Mouse (Mus musculus) ES-Bruce4 (cell line): ENCODE data around the gene Rab11a. TPM values are rescaled to one million over a fixed set of nuclear protein-coding genes. Genes with fewer than 3 reads are reported as not detected.

Experiments used
- H3K27ac ChIP-seq: 2 replicates; pipeline ENCODE4 v1.5.1; 2012; ENCODE audit warnings: low read length, inconsistent platforms; ENCODE audit not compliant: insufficient read depth
- H3K27me3 ChIP-seq: 2 replicates; pipeline ENCODE4 v1.6.1; 2012; ENCODE audit warnings: mild to moderate bottlenecking, low read length, inconsistent platforms; ENCODE audit not compliant: control insufficient read depth, poor library complexity, insufficient read depth, severe bottlenecking
- H3K36me3 ChIP-seq: 2 replicates; pipeline ENCODE4 v1.6.1; 2012; ENCODE audit warnings: inconsistent platforms, mild to moderate bottlenecking, low read length, moderate library complexity; ENCODE audit not compliant: control insufficient read depth, poor library complexity, insufficient read depth, severe bottlenecking
- H3K4me1 ChIP-seq: one replicate; pipeline ENCODE4 v1.8.1; 2011; ENCODE audit warnings: low read length; ENCODE audit not compliant: control insufficient read depth, insufficient read depth
- H3K4me3 ChIP-seq: 2 replicates; pipeline ENCODE4 v1.5.1; 2011; ENCODE audit warnings: low read depth, mild to moderate bottlenecking, low read length
- H3K9ac ChIP-seq: 2 replicates; pipeline ENCODE4 v1.6.1; 2012; ENCODE audit warnings: low read depth, mild to moderate bottlenecking, inconsistent platforms; ENCODE audit not compliant: poor library complexity, severe bottlenecking
- H3K9me3 ChIP-seq: replicated peaks from 2 replicates; pipeline ENCODE4 v1.6.1; 2012; ENCODE audit warnings: mild to moderate bottlenecking, low read length, inconsistent platforms; ENCODE audit not compliant: control insufficient read depth, poor library complexity, insufficient read depth, severe bottlenecking
- CTCF ChIP-seq: IDR thresholded peaks from one replicate; pipeline ENCODE4 v1.8.1; 2011; ENCODE audit warnings: low read depth, low read length
- EP300 ChIP-seq: IDR thresholded peaks from 2 replicates; pipeline ENCODE4 v1.6.1; 2011; ENCODE audit warnings: low read depth, low read length; ENCODE audit not compliant: insufficient read depth
- POLR2A ChIP-seq: IDR thresholded peaks from one replicate; pipeline ENCODE4 v1.8.1; 2011; ENCODE audit warnings: low read length; ENCODE audit not compliant: insufficient read depth
- polyA plus RNA-seq: library from polyadenylated mRNA; stranded (reverse); fragments of >200 nt; gene quantifications from 2 replicates; pipeline ENCODE4 v1.2.4, GENCODE M21; 2011; ENCODE audit warnings: low read depth; ENCODE audit not compliant: missing spikeins, insufficient read depth, insufficient read length

The Rab11a gene
- polyA plus RNA-seq, 1 experiment, result 222 TPM

DNA sequence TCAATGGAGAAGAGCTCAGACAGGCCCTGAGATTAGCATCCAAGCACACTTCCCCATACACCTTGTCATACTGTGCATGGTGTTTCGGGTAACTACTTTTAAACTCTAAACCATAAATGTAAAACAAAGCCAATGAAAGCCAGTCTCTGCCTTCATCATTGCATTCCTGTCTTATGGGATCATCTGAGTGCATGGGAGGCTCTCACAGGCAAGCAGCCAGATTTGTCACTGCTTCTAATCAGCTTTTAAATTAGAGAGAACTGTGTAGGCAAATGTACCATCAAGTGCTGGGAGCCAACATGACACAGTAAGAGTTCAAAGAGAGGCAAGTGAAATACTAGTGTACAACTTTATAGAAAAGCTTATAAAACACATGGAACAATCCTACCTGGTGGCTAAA, 35.9 kb downstream of the Rab11a start:
- Histone ChIP-seq H3K9ac (no peak overlapping the region), H3K27me3 (no peaks in the 10 kb centered on the region), H3K9me3 (no peaks in the 10 kb centered on the region), H3K4me1 (no peaks in the 10 kb centered on the region), H3K4me3 (no peak overlapping the region), H3K36me3 (no peaks in the 10 kb centered on the region; the same call in 1 of the 2 replicates), H3K27ac (no peak overlapping the region)
- TF ChIP-seq POLR2A (no peak), CTCF (no peak), EP300 (no peak)

DNA sequence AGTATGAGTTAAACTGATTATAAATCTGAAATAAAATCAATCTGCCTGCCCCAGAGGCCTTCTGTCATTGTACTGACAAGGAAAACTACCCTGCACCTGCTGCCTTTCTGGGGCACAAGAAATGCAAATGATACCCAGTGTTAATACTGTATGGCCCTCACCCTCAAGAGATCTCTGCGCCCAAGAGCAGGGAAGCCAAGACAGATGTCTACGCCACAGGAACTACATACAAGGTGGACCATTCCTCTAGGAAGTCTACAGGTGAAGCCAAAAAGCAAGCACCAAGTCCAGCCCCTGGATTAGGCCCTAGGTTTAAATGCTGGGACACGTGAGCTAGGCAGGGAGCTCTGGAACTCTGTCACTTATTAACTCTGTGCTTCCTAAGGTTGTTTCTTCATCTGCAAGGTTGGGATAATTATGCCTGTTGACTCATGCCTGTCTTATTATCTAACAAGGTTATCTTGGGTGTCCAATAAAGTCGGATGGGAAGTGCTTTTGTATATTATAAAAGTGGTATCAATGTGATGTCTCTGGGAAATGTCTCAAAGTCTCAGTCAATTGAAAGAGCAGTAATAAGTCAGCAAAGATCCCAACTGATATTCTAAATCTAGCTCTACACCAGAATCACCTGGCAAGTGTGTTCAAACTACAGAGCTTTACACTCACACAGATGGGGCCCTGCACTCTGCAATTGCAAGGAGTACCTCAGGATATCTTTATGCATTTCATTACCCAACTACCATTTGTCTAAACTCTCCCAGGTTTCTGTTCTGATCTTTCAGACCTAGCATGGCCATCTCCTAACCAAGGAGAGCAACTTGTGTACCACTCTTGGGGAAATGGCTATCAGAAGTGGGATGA, 36.9 kb downstream of the Rab11a start:
- no peak overlapping the region for H3K4me3 ChIP-seq
- no peak overlapping the region for H3K9ac ChIP-seq
- H3K4me1 ChIP-seq, result no peaks in the 10 kb centered on the region
- no peak overlapping the region for H3K27ac ChIP-seq
- no peaks in the 10 kb centered on the region for H3K27me3 ChIP-seq
- no peaks in the 10 kb centered on the region for H3K9me3 ChIP-seq
- H3K36me3 ChIP-seq, result no peaks in the 10 kb centered on the region; the same call in 1 of the 2 replicates
- TF ChIP-seq POLR2A (no peak), EP300 (no peak), CTCF (no peak)

DNA sequence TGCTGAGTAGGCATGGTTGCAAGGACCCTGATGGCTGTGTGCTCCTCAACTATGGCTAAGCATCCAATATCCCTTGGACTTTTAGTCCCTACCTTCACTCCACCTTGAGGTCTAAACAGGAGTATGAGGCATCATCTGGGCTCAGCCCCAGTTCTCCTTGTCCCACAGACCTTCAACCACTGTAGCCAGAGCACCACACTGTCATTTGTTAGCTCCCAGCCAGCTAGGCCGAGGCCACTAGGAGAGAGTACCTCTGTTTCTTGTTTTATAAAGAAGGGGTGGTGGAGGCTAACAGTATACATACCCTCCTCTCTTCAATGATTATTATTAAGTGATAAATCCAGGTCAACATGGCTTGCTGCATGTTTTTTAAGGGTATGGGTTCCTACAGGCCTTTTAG, 39.0 kb downstream of the Rab11a start:
- H3K9ac ChIP-seq, result no peak overlapping the region
- no peaks in the 10 kb centered on the region for H3K36me3 ChIP-seq
- H3K27me3 ChIP-seq, result no peaks in the 10 kb centered on the region
- H3K27ac ChIP-seq, result no peak overlapping the region
- H3K4me3 ChIP-seq, result no peak overlapping the region
- no peaks in the 10 kb centered on the region for H3K9me3 ChIP-seq
- no peak for TF ChIP-seq CTCF
- no peak for TF ChIP-seq POLR2A
- no peak for TF ChIP-seq EP300
- H3K4me1 ChIP-seq, result no peaks in the 10 kb centered on the region

GRCm38 (mm10) chr9:64697677-64698076, 39.9 kb downstream of the Rab11a start:
- no peak overlapping the region for H3K27ac ChIP-seq
- H3K4me3 ChIP-seq, result no peak overlapping the region
- no peaks in the 10 kb centered on the region for H3K9me3 ChIP-seq
- TF ChIP-seq CTCF (no peak), POLR2A (no peak), EP300 (no peak)
- no peaks in the 10 kb centered on the region for H3K4me1 ChIP-seq
- no peaks in the 10 kb centered on the region for H3K36me3 ChIP-seq
- no peak overlapping the region for H3K9ac ChIP-seq
- no peaks in the 10 kb centered on the region for H3K27me3 ChIP-seq

DNA sequence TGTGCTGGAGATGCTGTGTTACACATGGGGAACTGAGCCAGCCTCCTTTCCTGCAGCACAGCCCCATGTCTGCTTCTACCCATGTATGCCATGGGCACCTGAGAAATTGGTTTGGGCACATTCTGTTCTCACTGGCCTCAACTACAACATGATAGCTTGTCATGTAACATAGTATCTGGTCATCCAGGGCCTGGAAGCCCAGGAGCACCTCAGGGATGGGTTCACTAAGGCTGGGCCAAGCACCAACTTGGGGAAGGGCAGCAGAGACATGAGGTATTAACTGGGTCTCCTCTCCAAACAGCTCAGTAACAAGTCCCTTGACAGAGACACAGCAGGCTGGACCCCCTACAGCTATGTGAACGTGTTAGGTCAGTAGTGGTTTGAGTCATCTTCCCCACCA, 40.6 kb downstream of the Rab11a start:
- TF ChIP-seq POLR2A, result no peak
- TF ChIP-seq CTCF, result no peak
- no peak for TF ChIP-seq EP300
- no peak overlapping the region for H3K4me3 ChIP-seq
- H3K27ac ChIP-seq, result no peak overlapping the region
- no peaks in the 10 kb centered on the region for H3K27me3 ChIP-seq
- H3K4me1 ChIP-seq, result no peaks in the 10 kb centered on the region
- H3K36me3 ChIP-seq, result no peaks in the 10 kb centered on the region
- no peak overlapping the region for H3K9ac ChIP-seq
- no peaks in the 10 kb centered on the region for H3K9me3 ChIP-seq

GRCm38 (mm10) chr9:64696404-64696803, 41.2 kb downstream of the Rab11a start:
- Histone ChIP-seq H3K9me3 (no peaks in the 10 kb centered on the region), H3K27ac (no peak overlapping the region), H3K36me3 (no peaks in the 10 kb centered on the region), H3K4me1 (no peaks in the 10 kb centered on the region), H3K9ac (no peak overlapping the region), H3K27me3 (no peaks in the 10 kb centered on the region), H3K4me3 (no peak overlapping the region)
- no peak for TF ChIP-seq EP300
- TF ChIP-seq POLR2A, result no peak
- no peak for TF ChIP-seq CTCF
